Mouse (Mus musculus): Measurements from ENCODE around the gene Gm9844.
A peak's percentile ranks its signal among the peaks of the same experiment; 100 is the strongest.

Gm9844 gene

DNA sequence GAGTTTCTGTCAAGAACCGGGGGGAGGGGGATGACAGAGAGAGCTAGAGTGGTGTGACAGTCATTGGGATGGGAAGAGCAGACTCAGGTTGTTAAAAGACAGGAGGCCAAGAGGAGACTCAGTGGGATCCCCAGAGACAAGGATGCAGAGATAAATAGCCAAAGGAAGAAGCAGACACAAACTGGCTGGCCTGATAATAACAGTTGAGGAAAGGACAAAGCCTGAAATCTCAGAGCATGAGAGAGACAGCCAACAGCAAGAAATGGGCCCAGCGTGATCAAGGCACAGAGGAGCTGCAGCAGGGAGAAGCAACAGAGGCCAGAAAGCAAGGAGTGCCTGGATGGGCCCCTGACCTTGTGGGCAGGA, 40.2 kb downstream of the Gm9844 start:
- peak; percentile 61 for DNase-seq

DNA sequence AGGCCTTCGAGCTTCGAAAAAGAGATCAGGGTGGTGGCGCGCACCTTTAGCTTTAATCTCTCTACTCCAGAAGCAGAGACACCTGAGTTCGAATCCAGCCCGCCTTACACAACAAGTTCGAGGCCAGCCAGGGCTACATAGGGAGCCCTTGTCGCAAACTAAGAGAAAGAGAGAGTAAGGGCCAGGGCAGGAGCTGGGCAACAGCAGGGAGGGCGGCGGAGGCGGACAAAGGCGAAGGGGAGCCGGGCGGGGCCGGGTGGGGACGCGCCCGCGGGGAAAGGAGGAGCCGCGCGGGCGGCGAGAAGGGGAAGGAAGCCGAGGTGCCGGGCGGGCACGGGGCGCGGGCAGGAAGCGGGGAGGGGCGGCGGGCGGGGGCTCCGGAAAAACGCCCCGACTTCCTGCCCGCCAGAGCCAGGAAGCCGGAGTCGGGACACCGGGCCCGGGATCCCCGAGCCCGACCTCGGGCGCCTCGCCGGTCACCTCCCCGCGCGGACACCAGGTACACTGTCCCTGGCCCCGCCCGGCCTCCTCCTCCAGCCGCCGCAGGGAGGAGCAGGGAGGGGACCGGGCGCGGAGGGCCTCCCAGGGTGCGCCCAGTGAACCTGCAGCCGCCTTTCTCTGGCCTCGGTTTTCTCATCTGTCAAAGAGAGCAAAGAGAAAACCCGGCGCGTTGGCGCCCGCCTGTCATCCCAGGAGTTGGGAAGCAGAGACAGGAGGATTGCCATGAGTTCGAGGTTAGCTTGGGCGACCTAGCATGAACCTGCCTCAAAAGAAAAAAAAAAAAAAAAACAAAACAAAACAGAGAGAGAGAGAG, 40.8 kb downstream of the Gm9844 start, which contains the start of gene Arhgef1:
TSS of gene Arhgef1 (plus strand) at position 283 of the 814 bp plus-strand sequence.
- peak; percentile 63 for DNase-seq

DNA sequence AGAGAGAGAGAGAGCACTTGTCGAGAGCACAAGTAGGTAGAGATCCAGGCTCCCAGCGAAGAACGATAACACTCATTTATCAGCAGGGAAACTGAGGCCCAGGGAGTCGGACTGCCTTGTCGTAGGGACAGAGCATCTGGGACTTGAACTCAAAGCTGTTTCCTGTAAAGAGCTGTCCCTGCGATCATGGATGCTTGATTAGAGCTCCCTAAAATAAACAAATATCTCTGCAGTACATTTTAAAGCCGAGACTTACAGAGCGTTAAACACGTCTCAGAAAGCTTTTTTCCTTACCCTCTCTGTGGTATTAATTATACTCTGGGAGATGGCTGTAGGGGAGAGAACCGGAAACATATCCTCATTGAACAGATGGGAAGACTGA, 41.4 kb downstream of the Gm9844 start:
- DNase-seq: no peak

DNA sequence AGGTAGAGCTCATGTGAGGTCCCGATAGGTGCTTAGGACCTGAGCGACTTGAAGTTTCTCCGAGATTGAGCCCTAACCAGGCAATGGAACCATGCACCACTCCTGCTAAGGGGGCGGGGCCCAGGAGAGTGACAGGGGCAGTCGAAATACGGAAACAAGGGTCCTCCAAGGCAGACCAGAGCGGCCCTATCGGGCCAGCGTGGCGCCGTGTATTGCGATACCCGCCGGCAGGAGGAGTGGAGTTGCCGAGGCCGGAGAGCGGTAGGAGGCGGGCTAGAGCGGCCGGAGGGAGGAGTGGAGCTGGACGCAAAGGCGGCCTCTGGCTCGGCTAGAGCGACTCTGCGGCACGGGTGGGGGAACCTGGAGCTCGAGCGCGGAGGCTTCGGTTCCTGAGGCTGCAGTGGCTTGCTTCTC, 42.1 kb downstream of the Gm9844 start:
- DNase-seq: peak; percentile 98

DNA sequence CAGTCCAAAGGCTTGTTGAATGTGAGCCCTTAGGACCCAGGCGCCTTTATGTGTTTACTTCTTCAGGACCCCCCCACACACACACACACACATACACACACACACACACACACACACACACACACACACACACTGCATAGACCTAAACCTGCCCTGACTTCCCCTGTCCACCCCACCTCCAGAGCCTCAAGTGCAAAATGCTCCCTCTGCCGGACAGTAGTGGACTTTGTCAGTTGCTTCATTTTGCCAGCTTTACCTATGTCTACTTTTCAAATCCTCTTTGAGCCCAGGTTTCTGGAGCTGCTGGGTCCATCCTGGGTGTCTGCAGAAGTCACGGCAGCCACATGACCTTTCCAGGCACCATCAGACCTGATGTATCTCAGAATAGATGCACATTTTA, 42.9 kb downstream of the Gm9844 start:
- peak; percentile 80 for DNase-seq

DNA sequence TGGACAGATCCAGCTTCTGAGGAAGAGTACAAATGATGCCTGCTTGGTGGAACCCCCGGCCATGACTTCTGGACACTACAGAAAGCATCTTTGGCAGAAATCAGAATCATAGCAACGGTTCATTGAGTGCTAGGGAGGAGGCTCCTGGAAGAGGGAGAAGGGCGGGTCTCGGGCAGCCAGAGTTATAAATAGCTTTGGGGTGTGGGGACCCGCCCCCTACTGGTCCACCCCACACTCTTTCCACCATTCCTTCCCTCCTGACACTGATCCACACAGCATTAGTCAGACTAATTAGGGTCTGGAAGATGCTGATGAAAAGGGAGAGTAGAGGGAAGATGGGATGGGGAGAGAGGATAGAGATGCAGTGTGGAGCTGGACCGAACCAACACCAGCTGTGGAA, 44.5 kb downstream of the Gm9844 start:
- DNase-seq: no peak

DNA sequence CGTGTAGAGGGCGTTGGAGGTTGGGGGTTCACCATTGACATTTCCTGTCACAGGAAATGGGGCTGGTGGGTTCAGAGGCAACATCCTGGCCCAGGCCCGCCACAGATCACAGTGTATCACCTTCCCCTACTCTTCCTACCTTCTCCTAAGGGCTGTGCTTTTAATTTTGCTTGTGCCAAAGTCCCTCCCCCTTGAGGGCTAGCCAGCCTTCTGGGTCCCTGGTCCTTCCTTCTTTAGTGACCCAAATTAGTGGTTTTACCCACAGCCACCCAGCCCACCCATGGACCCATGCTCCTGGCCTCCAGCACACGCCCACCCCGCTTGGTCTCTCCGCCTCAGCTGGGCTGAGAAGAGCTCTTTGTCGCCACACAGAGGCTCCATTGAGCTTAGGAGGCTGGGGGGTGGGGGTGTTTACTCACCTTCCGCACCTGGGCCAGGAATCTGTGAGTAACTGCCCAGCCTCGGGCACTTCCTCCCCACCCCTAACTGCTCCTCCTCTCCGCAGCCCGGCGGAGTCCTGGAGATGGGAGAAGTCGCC, 45.3 kb downstream of the Gm9844 start:
- DNase-seq: no peak
